Mouse (Mus musculus) neutrophil, adult 65 days (primary cell): ENCODE results near the gene Hmx2. TPM values are rescaled to one million over a fixed set of nuclear protein-coding genes. Genes with fewer than 3 reads are reported as not detected.

ENCODE experiments used
- total RNA-seq: library from RNA; stranded (reverse); gene quantifications from 2 replicates; pipeline ENCODE4 v1.2.4, GENCODE M21; 2023

Gene Hmx2
- 0.23 TPM in 1 of 2 replicates, not detected in the other for total RNA-seq

GRCm38 (mm10) chr7:131548473-131548872 is at the start of gene Hmx2:
Gene Hmx2, plus strand, starts transcription at chr7:131548773.

DNA sequence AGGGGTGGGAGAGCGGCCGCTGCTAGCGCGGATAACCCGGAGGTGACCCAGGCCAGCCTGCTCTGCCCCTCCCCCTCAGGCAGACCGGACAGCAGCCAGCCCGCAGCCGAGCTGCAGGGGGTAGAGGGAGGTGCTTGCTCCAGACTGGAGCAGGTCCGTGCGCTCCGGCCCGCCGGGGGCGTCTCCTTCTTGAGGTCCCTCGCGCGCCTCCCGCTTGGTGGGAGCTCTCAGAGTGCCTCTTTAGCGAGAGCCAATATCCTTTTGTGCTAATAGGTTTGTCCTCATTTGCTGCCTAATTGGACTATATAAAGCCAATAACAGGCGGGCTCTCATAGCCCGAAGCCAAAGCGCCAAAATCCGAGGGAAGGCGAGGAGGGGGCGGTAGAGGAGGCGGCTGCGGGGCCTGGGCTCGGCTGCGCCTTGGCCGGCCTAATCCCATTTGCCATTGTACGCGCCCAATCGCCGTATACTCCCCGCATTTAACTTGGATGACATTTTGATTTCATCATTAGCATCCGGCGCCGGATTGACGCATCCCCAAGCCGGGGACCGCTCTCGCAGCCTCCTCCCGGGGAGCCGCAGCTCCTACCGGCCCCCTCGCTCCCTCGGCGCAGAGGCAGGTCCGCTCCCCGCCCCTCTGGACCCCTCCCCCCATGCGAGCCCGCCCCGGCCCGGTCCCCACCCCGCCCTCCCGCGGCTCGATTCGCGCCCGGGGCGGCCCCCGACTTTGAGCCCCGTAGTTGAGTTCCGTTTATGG is 6.3 kb upstream of the Hmx2 start, which contains the start of gene Hmx3:
Gene Hmx3, plus strand, starts transcription at position 753 of the 757 bp plus-strand sequence.

GRCm38 (mm10) chr7:131559986-131560696 is 11.6 kb downstream of the Hmx2 start, which contains the start of gene Bub3:
Gene Bub3, plus strand, starts transcription at chr7:131560222.

Other genes starting within 250 kb of the Hmx2 start
- gene Cuzd1, start 226.5 kb upstream of the Hmx2 start, total RNA-seq, result not detected in 2 replicates
- not detected in 2 replicates for gene Fam24b, start 219.3 kb upstream of the Hmx2 start, total RNA-seq
- gene Fam24a, start 214.9 kb upstream of the Hmx2 start, total RNA-seq, result not detected in 2 replicates
- gene 2310057M21Rik, start 186.0 kb upstream of the Hmx2 start, total RNA-seq, result 8.1 and 10.0 TPM in 2 replicates
- 1.7 and 4.5 TPM in 2 replicates for gene Pstk, start 177.6 kb upstream of the Hmx2 start, total RNA-seq
- gene Ikzf5, start 138.3 kb upstream of the Hmx2 start, total RNA-seq, result 51.9 and 62.8 TPM in 2 replicates
- 26.5 and 28.9 TPM in 2 replicates for gene Acadsb, start 138.2 kb upstream of the Hmx2 start, total RNA-seq
- gene Hmx3, start 5.9 kb upstream of the Hmx2 start, total RNA-seq, result not detected in 2 replicates
- 65.5 and 74.3 TPM in 2 replicates for gene Bub3, start 11.4 kb downstream of the Hmx2 start, total RNA-seq